Mouse (Mus musculus) lung, postnatal 0 days (tissue): ENCODE results near the gene Krt25. TPM values are rescaled to one million over a fixed set of nuclear protein-coding genes. Genes with fewer than 3 reads are reported as not detected.

ENCODE experiments used
- ATAC-seq: fragments of 200-750 bp; cut with Nextera tagmentation; 2 replicates; pipeline ENCODE4 v1.8.0; 2017; ENCODE audit warnings: moderate library complexity
- DNase-seq: peaks from one replicate; pipeline ENCODE4 v3.0.0-alpha.2; 2016; ENCODE audit warnings: low spot score
- H3K27ac ChIP-seq: fragments of 300-500 bp; sonication (generic); 2 replicates; pipeline ENCODE4 v1.5.1; 2014; ENCODE audit warnings: antibody characterized with exemption, mild to moderate bottlenecking, low read length, mixed read lengths
- H3K27me3 ChIP-seq: fragments of 300-500 bp; sonication (generic); replicated peaks from 2 replicates; pipeline ENCODE4 v1.6.1; 2014; ENCODE audit warnings: low read length, mixed read lengths; ENCODE audit not compliant: insufficient read depth
- H3K36me3 ChIP-seq: fragments of 300-500 bp; sonication (generic); 2 replicates; pipeline ENCODE4 v1.6.1; 2014; ENCODE audit warnings: low read length, mixed read lengths; ENCODE audit not compliant: insufficient read depth
- H3K4me1 ChIP-seq: fragments of 300-500 bp; sonication (generic); 2 replicates; pipeline ENCODE4 v1.6.1; 2014; ENCODE audit warnings: antibody characterized with exemption, low read depth, low read length, mixed read lengths; ENCODE audit not compliant: insufficient read depth
- H3K4me2 ChIP-seq: fragments of 300-500 bp; sonication (generic); replicated peaks from 2 replicates; pipeline ENCODE4 v1.6.1; 2014; ENCODE audit warnings: low read depth, mild to moderate bottlenecking, low read length, moderate library complexity, mixed read lengths
- H3K4me3 ChIP-seq: fragments of 300-500 bp; sonication (generic); 2 replicates; pipeline ENCODE4 v1.5.1; 2014; ENCODE audit warnings: low read depth, low read length
- H3K9ac ChIP-seq: fragments of 300-500 bp; sonication (generic); replicated peaks from 2 replicates; pipeline ENCODE4 v1.6.1; 2014; ENCODE audit warnings: low read depth, mild to moderate bottlenecking
- H3K9me3 ChIP-seq: fragments of 300-500 bp; sonication (generic); 2 replicates; pipeline ENCODE4 v1.6.1; 2016; ENCODE audit warnings: low read length, mixed read lengths
- CTCF ChIP-seq: IDR thresholded peaks from 2 replicates; pipeline ENCODE4 v1.5.1; 2016; ENCODE audit warnings: antibody characterized with exemption, mild to moderate bottlenecking
- EP300 ChIP-seq: IDR thresholded peaks from 2 replicates; pipeline ENCODE4 v1.6.1; 2016; ENCODE audit warnings: antibody characterized with exemption, mild to moderate bottlenecking, control low read depth
- WGBS: fragments of 180-500 bp; shearing (Covaris S2); extraction: QIAGEN DNeasy Blood & Tissue Kit; methylation state at CpG from one replicate; pipeline ENCODE4 v1.1.7; 2014; 5-methylcytosine and 5-hydroxymethylcytosine counted together
- polyA plus RNA-seq: library from polyadenylated mRNA; unstranded; fragments of >200 nt; fragmentation: Nextera tagmentation; extraction: Ambion mirVana; gene quantifications from 2 replicates; pipeline ENCODE4 v1.2.1, GENCODE M21; 2015

Gene Krt25
- polyA plus RNA-seq, 1 experiment from 2014 or later: 0.11 TPM

DNA sequence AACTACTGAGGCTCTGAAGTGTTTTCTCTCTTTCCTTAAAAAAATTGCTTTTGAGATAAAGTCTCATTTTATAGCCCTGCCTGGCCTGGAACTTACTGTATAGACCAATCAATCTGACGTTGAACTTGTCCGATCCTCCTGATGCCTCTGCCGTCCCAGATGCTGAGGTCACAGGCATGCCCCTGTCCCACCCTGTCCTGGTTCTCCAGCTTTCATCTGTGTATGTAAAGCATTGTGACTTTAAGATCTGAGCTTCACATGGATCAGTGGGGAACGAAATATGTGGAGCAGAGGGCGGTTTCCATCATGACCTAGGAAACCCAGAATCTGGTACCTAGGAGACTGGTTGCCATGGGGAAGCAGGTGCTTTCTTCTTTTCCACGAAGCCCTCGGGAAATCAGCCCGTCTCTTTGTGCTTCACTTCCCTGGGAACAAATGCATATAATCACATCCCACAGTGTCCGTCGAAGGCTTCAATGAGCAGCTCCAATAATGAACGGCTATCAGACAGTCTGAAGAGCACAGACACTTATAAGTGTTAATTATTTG, 16.6 kb upstream of the Krt25 start:
- no peak for DNase-seq
- Histone ChIP-seq H3K4me1 (no peaks in the 10 kb centered on the region), H3K9me3 (no peaks in the 10 kb centered on the region), H3K9ac (no peak overlapping the region), H3K36me3 (no peaks in the 10 kb centered on the region), H3K4me3 (no peak overlapping the region), H3K27me3 (no peaks in the 10 kb centered on the region), H3K4me2 (no peak overlapping the region), H3K27ac (no peak overlapping the region)
- no peak for ATAC-seq
- WGBS: 74% methylated on average over 11 of the region's 11 CpGs
- no peak for TF ChIP-seq CTCF
- TF ChIP-seq EP300: no peak

DNA sequence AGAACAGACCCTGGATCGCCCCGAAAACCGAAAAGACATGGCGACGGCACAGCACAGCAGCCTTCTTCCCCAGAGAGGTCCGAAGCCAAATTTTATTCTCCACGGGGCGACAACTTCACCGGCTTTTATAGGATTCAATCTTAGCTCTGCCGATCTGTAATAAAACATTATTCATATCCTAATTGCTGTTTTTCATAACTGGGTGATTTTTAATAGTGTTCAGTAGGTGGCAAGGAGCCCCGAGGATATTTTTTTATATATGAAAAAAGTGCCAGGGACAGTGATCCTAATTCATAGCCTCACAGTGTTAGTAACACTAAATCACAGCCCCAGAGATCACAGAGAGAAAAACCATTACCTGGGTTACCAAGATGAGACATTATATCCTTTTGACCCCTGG, 15.1 kb upstream of the Krt25 start, which contains the start of gene Krt26:
Gene Krt26 (minus strand): TSS at position 101 of the 400 bp plus-strand sequence.
- Histone ChIP-seq H3K9me3 (no peaks in the 10 kb centered on the region), H3K4me2 (no peak within 1 kb of the TSS), H3K4me3 (no peak within 1 kb of the TSS), H3K27me3 (no peaks in the 10 kb centered on the region), H3K9ac (no peak within 1 kb of the TSS), H3K4me1 (no peaks in the 10 kb centered on the region), H3K36me3 (no peaks in the 10 kb centered on the region), H3K27ac (no peak within 1 kb of the TSS)
- WGBS: 92% methylated on average over 11 of the region's 11 CpGs
- no peak for ATAC-seq
- TF ChIP-seq EP300 (no peak), CTCF (no peak)
- no peak for DNase-seq

DNA sequence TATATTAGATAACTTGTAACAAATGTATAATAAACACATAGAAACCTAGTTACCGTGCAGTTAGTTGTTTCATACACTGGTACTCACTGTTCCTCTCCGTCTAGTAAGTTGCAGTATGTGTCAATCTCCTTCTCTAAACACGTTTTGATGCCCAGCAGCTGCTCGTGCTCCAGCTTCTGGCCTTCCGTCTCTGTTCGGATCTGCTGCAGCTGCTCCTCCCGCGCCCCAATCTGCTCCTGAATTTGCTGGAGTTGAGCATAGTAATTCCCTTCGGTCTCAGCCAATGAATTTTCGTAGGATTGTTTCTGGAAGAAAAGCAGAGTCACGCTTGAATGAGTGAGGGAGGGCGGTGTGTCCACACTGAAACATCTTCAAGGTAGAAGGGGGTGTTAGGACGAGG, 10.7 kb upstream of the Krt25 start:
- no peak for TF ChIP-seq CTCF
- TF ChIP-seq EP300: no peak
- Histone ChIP-seq H3K9ac (no peak overlapping the region), H3K4me2 (no peak overlapping the region), H3K9me3 (no peaks in the 10 kb centered on the region), H3K4me1 (no peaks in the 10 kb centered on the region), H3K27ac (no peak overlapping the region), H3K4me3 (no peak overlapping the region), H3K27me3 (no peaks in the 10 kb centered on the region), H3K36me3 (no peaks in the 10 kb centered on the region)
- WGBS: 55% methylated on average over 13 of the region's 13 CpGs
- no peak for ATAC-seq
- no peak for DNase-seq

DNA sequence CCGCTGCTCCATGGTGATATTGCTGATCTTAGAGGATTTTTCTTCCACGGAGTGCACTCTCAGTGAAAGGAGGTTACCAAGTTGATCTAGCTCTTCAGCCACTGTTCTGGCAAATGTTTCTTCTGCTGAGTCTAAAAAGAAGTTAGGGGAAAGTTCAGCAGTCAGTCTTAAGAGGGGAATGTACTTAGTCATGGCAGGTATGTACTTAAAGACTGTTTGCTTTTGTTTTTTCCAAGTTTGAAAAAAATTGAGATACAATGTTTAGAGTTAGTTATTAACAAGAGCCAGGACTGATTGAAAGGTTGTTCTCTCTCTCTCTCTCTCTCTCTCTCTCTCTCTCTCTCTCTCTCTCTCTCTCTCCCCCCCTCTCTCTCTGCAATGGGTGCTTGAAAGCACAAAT, 6.9 kb upstream of the Krt25 start:
- Histone ChIP-seq H3K9me3 (no peaks in the 10 kb centered on the region), H3K9ac (no peak overlapping the region), H3K27ac (no peak overlapping the region), H3K36me3 (no peaks in the 10 kb centered on the region), H3K27me3 (no peaks in the 10 kb centered on the region), H3K4me2 (no peak overlapping the region), H3K4me3 (no peak overlapping the region), H3K4me1 (no peaks in the 10 kb centered on the region)
- TF ChIP-seq CTCF: no peak
- TF ChIP-seq EP300: peak; percentile 38; the same call in 1 of the 2 replicates
- ATAC-seq (peak; percentile 40; the same call in 1 of the 2 replicates), DNase-seq (peak; percentile 68)
- 33% methylated on average over 2 of the region's 2 CpGs for WGBS

DNA sequence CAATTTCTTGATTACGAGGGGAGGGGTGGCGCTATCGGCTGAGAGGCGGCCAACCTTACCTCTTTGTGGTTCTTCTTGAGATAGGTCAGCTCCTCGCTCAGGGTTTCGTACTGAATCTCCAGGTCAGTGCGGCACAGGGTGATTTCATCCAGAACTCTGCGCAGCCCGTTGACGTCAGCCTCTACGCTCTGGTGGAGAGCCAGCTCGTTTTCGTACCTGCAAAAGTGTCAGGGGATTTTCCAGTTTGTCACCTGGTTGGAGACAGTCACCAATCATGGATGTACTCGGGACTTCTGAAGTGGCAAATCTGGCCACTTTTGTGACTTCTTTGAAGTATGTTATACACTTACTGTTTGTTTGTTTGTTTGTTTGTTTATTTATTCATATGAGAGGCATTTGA, 1.7 kb downstream of the Krt25 start:
- H3K36me3 ChIP-seq: no peaks in the 10 kb centered on the region
- TF ChIP-seq CTCF (no peak), EP300 (no peak)
- WGBS: 83% methylated on average over 14 of the region's 14 CpGs

DNA sequence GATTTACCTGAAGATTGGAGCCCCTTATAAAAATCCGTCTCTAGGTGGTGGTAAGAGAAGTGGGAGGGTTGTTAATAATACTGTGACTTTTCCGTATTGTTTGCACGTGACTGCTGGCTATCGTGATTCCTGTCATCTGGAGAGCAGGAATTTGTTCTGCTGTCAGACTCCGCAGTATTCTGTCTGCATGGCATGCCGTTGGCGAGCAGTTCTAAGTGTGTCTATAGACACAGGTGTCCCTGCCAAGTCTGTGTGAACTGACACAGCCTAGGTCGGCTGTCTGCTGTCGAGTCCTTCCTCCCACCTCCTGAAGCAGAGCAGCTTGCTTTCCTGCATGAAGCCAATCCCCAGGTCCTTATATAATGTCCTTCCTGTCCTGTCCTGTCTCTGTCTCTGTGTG, 3.6 kb downstream of the Krt25 start:
- H3K27me3 ChIP-seq: no peaks in the 10 kb centered on the region
- H3K4me2 ChIP-seq: peak overlapping the region; percentile 35
- no peak overlapping the region for H3K27ac ChIP-seq
- no peaks in the 10 kb centered on the region for H3K9me3 ChIP-seq
- 30% methylated on average over 9 of the region's 9 CpGs for WGBS
- peak; percentile 23 for DNase-seq
- no peak overlapping the region for H3K9ac ChIP-seq
- TF ChIP-seq CTCF (no peak), EP300 (no peak)
- no peak for ATAC-seq
- no peaks in the 10 kb centered on the region for H3K4me1 ChIP-seq
- no peaks in the 10 kb centered on the region for H3K36me3 ChIP-seq
- H3K4me3 ChIP-seq: no peak overlapping the region

More for the DNA sequence above, 1.7 kb downstream of the Krt25 start:
- Histone ChIP-seq H3K27me3 (no peaks in the 10 kb centered on the region), H3K4me2 (no peak overlapping the region), H3K4me1 (no peaks in the 10 kb centered on the region), H3K4me3 (no peak overlapping the region), H3K9ac (no peak overlapping the region), H3K9me3 (no peaks in the 10 kb centered on the region), H3K27ac (no peak overlapping the region)
- no peak for ATAC-seq
- DNase-seq: no peak

DNA sequence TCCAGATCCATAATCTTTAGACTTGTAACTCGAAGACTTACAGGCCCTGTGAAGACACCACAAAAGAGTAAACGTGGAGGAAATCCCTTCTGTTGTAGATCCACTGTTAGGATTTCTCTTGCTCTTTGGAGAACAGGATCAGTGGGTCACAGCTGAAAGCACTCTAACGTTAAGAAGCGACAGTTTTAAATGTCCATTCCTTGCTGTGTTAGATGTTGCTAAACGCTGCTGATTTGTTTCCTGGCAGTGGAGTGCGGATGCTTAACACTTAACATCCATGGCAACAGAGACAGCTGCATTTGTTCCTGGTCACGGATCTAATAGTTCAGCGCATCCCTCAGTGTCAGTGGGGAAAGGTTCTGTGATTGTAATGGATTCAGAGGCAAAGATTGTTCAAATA, 6.2 kb downstream of the Krt25 start:
- no peaks in the 10 kb centered on the region for H3K4me1 ChIP-seq
- no peak overlapping the region for H3K9ac ChIP-seq
- peak; percentile 69 for DNase-seq
- peak; percentile 67 for ATAC-seq
- WGBS: 48% methylated on average over 8 of the region's 8 CpGs
- no peak overlapping the region for H3K4me3 ChIP-seq
- no peak overlapping the region for H3K27ac ChIP-seq
- H3K36me3 ChIP-seq: no peaks in the 10 kb centered on the region
- no peaks in the 10 kb centered on the region for H3K27me3 ChIP-seq
- TF ChIP-seq EP300 (no peak), CTCF (no peak)
- H3K9me3 ChIP-seq: no peaks in the 10 kb centered on the region
- H3K4me2 ChIP-seq: no peak overlapping the region
